Mouse (Mus musculus): ENCODE data around the gene Ube2ql1. TPM values are rescaled to one million over a fixed set of nuclear protein-coding genes. Genes with fewer than 3 reads are reported as not detected.

The Ube2ql1 gene
- total RNA-seq, 2 experiments from 2014 or later = 201 to 208 TPM

GRCm38 (mm10) chr13:69708236-69708635 is 31.5 kb downstream of the Ube2ql1 start:
- no peak for DNase-seq (ENCODE audit: low spot score in 2 of 2)

GRCm38 (mm10) chr13:69707496-69707895 is 32.2 kb downstream of the Ube2ql1 start:
- no peak for DNase-seq (ENCODE audit: low spot score in 2 of 2)

GRCm38 (mm10) chr13:69706919-69707318 is 32.8 kb downstream of the Ube2ql1 start:
- DNase-seq (ENCODE audit: low spot score in 2 of 2) = no peak

GRCm38 (mm10) chr13:69703505-69703904 is 36.2 kb downstream of the Ube2ql1 start:
- DNase-seq (ENCODE audit: low spot score in 2 of 2) = no peak

GRCm38 (mm10) chr13:69701397-69701796 is 38.3 kb downstream of the Ube2ql1 start:
- no peak for DNase-seq (ENCODE audit: low spot score in 2 of 2)

GRCm38 (mm10) chr13:69700827-69701226 is 38.9 kb downstream of the Ube2ql1 start:
- DNase-seq (ENCODE audit: low spot score in 2 of 2) = no peak

- peak; percentile 87 to 90 for DNase-seq (ENCODE audit: low spot score in 2 of 2)
These were observed 43.2 kb downstream of the Ube2ql1 start for GRCm38 (mm10) chr13:69696333-69696991.

GRCm38 (mm10) chr13:69691074-69691473 is 48.6 kb downstream of the Ube2ql1 start:
- peak; percentile 64 to 68 for DNase-seq (ENCODE audit: low spot score in 2 of 2)

GRCm38 (mm10) chr13:69687023-69687422 is 52.7 kb downstream of the Ube2ql1 start:
- DNase-seq (ENCODE audit: low spot score in 2 of 2) = no peak

GRCm38 (mm10) chr13:69685406-69685818 is 54.3 kb downstream of the Ube2ql1 start:
- DNase-seq (ENCODE audit: low spot score in 2 of 2) = no peak

GRCm38 (mm10) chr13:69673921-69674618 is 65.6 kb downstream of the Ube2ql1 start:
- DNase-seq (ENCODE audit: low spot score in 2 of 2) = peak in 1 of 2 experiments; percentile 6

- peak in 1 of 2 experiments; percentile 6 for DNase-seq (ENCODE audit: low spot score in 2 of 2)
These were observed 66.3 kb downstream of the Ube2ql1 start for GRCm38 (mm10) chr13:69673197-69673920.

GRCm38 (mm10) chr13:69672565-69672964 is 67.1 kb downstream of the Ube2ql1 start:
- peak in 1 of 2 experiments; percentile 6 for DNase-seq (ENCODE audit: low spot score in 2 of 2)

GRCm38 (mm10) chr13:69672121-69672520 is 67.6 kb downstream of the Ube2ql1 start:
- peak in 1 of 2 experiments; percentile 10 for DNase-seq (ENCODE audit: low spot score in 2 of 2)

- no peak for DNase-seq (ENCODE audit: low spot score in 2 of 2)
These were observed 85.2 kb downstream of the Ube2ql1 start for GRCm38 (mm10) chr13:69654508-69654907.

Other genes with a start within 250 kb of the Ube2ql1 start
- 10 to 100 TPM; 74.5 to 84.5 TPM for gene Nsun2, start 206.1 kb downstream of the Ube2ql1 start, total RNA-seq (2021)
- 10 to 100 TPM; 40.9 to 41.7 TPM for gene Tent4a, start 205.3 kb downstream of the Ube2ql1 start, total RNA-seq (2021)
- 10 to 100 TPM; 22.9 TPM for gene Srd5a1, start 128.4 kb downstream of the Ube2ql1 start, total RNA-seq (2021)
- 10 to 100 TPM; 80.7 to 87.1 TPM for gene Med10, start 62.5 kb upstream of the Ube2ql1 start, total RNA-seq (2021)